Comparison of ENCODE assay signal across 28 mouse cellular contexts in genomic region chr1:44388091-44388490, GRCm38 (mm10).
A peak's percentile ranks its signal among the peaks of the same experiment; 100 is the strongest.
DNase-seq lines count a peak whose midpoint lies in the region; ATAC-seq lines count a peak whose summit lies in the region.
"Had no signal": no experiment of that assay in that cellular context is flagged by ENCODE, and none has a peak within 500 bp of the region (broad histone marks: within the 10 kb centered on the region; RNA-seq: fewer than 3 reads in every experiment).

No protein-coding gene starts in this region.

- H3K9ac ChIP-seq in intestine, embryonic 15.5 days: no peak overlapping the region
- H3K9ac ChIP-seq: forebrain, embryonic 13.5 days; heart, embryonic 12.5 days; heart, embryonic 15.5 days; hindbrain, embryonic 13.5 days had no signal

- no peak overlapping the region for H3K27ac ChIP-seq in intestine, embryonic 15.5 days
- H3K27ac ChIP-seq in embryonic facial prominence, embryonic 10.5 days (replicated peaks): no peak overlapping the region
- H3K27ac ChIP-seq: forebrain, embryonic 10.5 days; forebrain, embryonic 13.5 days; heart, embryonic 15.5 days; hindbrain, embryonic 10.5 days; hindbrain, embryonic 13.5 days had no signal

- peak; percentile 0 for DNase-seq in lung, postnatal 36 days
- no peak for DNase-seq in lung, postnatal 25 days (ENCODE audit: low spot score)
- DNase-seq in R1 (ENCODE audit: low read depth, low spot score): peak; percentile 53
- no peak for DNase-seq in yolk sac, embryonic 10.5 days (ENCODE audit: low spot score)
- DNase-seq in right cerebral cortex, adult 2 months (ENCODE audit: low spot score in 2 of 2): no peak
- DNase-seq in embryonic facial prominence, embryonic 10.5 days (ENCODE audit: low spot score): no peak
- DNase-seq: adrenal gland, postnatal 10 days; adrenal gland, postnatal 36 days; B cell, adult 2 months; cerebellum, adult 11 months; cerebellum, adult 2 months; cerebellum, adult 9-11 months; cerebellum, postnatal 25 days; embryo, embryonic 11 days; gastrocnemius, postnatal 14 days; heart, adult 18-20 months; heart, postnatal 10 days; heart, postnatal 36 days had no signal

- 59% methylated on average over 3 of the region's 3 CpGs for WGBS in intestine, embryonic 15.5 days
- 75% methylated on average over 3 of the region's 3 CpGs for WGBS in embryonic facial prominence, embryonic 10.5 days

- no peak overlapping the region for H3K4me2 ChIP-seq in intestine, embryonic 15.5 days (replicated peaks)
- H3K4me2 ChIP-seq: forebrain, embryonic 13.5 days; heart, embryonic 12.5 days; heart, embryonic 15.5 days; hindbrain, embryonic 13.5 days had no signal

- no peaks in the 10 kb centered on the region for H3K36me3 ChIP-seq in intestine, embryonic 15.5 days
- no peaks in the 10 kb centered on the region for H3K36me3 ChIP-seq in embryonic facial prominence, embryonic 10.5 days (replicated peaks)
- H3K36me3 ChIP-seq: forebrain, embryonic 10.5 days; heart, embryonic 12.5 days; heart, embryonic 15.5 days; hindbrain, embryonic 10.5 days; hindbrain, embryonic 13.5 days had no signal

- H3K27me3 ChIP-seq in intestine, embryonic 15.5 days (replicated peaks): no peaks in the 10 kb centered on the region
- no peaks in the 10 kb centered on the region for H3K27me3 ChIP-seq in embryonic facial prominence, embryonic 10.5 days (replicated peaks; ENCODE audit: low read depth, poor library complexity, severe bottlenecking)
- H3K27me3 ChIP-seq: CH12.LX; forebrain, embryonic 13.5 days; heart, embryonic 12.5 days; heart, embryonic 15.5 days; hindbrain, embryonic 13.5 days had no signal

- no peaks in the 10 kb centered on the region for H3K4me1 ChIP-seq in intestine, embryonic 15.5 days (replicated peaks)
- no peaks in the 10 kb centered on the region for H3K4me1 ChIP-seq in embryonic facial prominence, embryonic 10.5 days
- H3K4me1 ChIP-seq: forebrain, embryonic 10.5 days; forebrain, embryonic 13.5 days; heart, embryonic 15.5 days; hindbrain, embryonic 10.5 days; hindbrain, embryonic 13.5 days had no signal

- 0 out of 2 replicates have a peak, but pooled peaks have one; percentile 51 for ATAC-seq in intestine, embryonic 15.5 days
- ATAC-seq: forebrain, embryonic 13.5 days; forebrain, embryonic 16.5 days; hindbrain, embryonic 16.5 days had no signal

- no peak overlapping the region for H3K4me3 ChIP-seq in intestine, embryonic 15.5 days (replicated peaks)
- no peak overlapping the region for H3K4me3 ChIP-seq in embryonic facial prominence, embryonic 10.5 days
- H3K4me3 ChIP-seq: forebrain, embryonic 10.5 days; forebrain, embryonic 13.5 days; heart, embryonic 12.5 days; heart, embryonic 15.5 days; hindbrain, embryonic 10.5 days; hindbrain, embryonic 13.5 days had no signal

- no peaks in the 10 kb centered on the region for H3K9me3 ChIP-seq in intestine, embryonic 15.5 days
- H3K9me3 ChIP-seq in embryonic facial prominence, embryonic 10.5 days: no peaks in the 10 kb centered on the region
- H3K9me3 ChIP-seq: forebrain, embryonic 10.5 days; forebrain, embryonic 13.5 days; heart, embryonic 15.5 days; hindbrain, embryonic 10.5 days; hindbrain, embryonic 13.5 days had no signal

Comparison
In these comparisons a context has a peak if more than half of its experiments do, and no peak if none do; other contexts are left out.
1. DNase-seq: peak in lung, postnatal 36 days (single experiment) and R1 (single experiment); none in lung, postnatal 25 days (single experiment), yolk sac, embryonic 10.5 days (single experiment), right cerebral cortex, adult 2 months (0 of 2) and embryonic facial prominence, embryonic 10.5 days (single experiment).